Mouse (Mus musculus): ENCODE results near the gene Rhoj.
"Not testable (repeated sequence)": the region's sequence is repeated elsewhere in the genome, so short reads cannot be mapped to it uniquely, and the experiment has no call there.

The Rhoj gene

DNA sequence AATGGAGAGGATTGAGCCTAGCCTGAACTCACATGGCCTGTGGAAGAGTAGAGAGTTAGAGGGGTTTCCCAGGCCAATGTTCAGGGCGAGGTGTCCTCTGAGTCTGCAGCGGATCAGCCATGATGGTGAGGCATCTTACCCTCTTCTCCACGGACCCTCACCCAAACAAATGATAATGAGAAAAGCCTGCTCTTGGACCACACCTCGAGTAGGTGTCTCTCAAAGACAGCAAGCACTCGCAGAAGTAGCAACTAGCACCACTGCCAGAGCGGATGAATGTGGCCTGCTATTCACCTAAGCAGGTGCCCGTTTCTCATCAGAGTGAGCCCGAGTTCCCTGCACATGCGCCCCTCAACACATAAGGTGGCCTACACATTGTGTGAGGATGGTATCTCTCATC is 78.6 kb downstream of the Rhoj start:
- in situ Hi-C loops (cut with MboI; ENCODE audit: low pct_unique_long_range_greater_than_20kb in 1 of 2, low sequenced_read_pairs in 2 of 2, unreplicated experiment in 1 of 2) = loop anchor here in 1 of 2 experiments (25.0 kb wide), 1 partner anchor 1049 kb away; no protein-coding TSS in a partner anchor

- in situ Hi-C loops (cut with MboI; ENCODE audit: low pct_unique_long_range_greater_than_20kb in 1 of 2, low sequenced_read_pairs in 2 of 2, unreplicated experiment in 1 of 2) = loop anchor here in 1 of 2 experiments (25.0 kb wide), 1 partner anchor 1050 kb away; no protein-coding TSS in a partner anchor
Observed at GRCm38 (mm10) chr12:75387156-75387555, 79.0 kb downstream of the Rhoj start.

DNA sequence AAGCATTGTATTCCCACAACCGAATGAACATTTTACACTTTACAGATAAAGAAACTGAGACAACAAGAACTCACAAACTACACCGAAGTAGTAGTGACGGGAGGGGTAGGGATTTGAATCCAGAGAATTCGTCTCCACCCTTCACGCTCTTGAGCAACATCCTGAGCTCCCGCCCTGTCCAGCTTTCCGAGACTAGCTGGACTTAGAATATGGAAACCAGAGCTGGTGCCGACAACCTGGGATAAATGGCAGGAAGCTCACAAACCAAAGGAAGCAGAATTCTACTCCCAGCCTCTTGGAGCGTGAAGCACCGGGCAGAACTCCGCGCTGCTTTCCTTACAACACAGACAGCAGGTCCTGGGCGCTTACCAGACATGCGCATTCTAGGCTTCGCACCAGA is 79.7 kb downstream of the Rhoj start:
- in situ Hi-C loops (cut with MboI; ENCODE audit: low pct_unique_long_range_greater_than_20kb in 1 of 2, low sequenced_read_pairs in 2 of 2, unreplicated experiment in 1 of 2) = loop anchor here in 1 of 2 experiments (25.0 kb wide), 1 partner anchor 1051 kb away; no protein-coding TSS in a partner anchor

DNA sequence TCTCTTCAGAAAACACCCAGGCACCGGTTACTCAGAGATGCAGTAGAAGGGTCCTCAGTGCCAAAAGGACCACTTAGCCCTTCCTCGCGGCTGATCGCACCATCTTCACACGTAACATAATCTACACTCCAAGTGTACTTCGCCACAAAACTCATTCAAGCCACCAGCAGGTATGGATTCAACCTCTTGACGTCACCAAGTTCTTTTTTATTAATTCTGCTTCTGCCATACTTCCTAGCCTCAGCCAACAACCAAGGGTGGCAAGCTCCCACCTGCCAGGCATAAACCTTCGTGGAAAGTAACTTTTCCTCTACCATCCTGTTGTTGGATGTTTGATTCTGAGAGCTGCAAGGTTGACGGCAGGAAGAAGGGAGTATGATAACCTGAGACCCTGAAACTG is 80.4 kb downstream of the Rhoj start:
- in situ Hi-C loops (cut with MboI; ENCODE audit: low pct_unique_long_range_greater_than_20kb in 1 of 2, low sequenced_read_pairs in 2 of 2, unreplicated experiment in 1 of 2) = loop anchor here in 1 of 2 experiments (25.0 kb wide), 1 partner anchor 1051 kb away; no protein-coding TSS in a partner anchor

DNA sequence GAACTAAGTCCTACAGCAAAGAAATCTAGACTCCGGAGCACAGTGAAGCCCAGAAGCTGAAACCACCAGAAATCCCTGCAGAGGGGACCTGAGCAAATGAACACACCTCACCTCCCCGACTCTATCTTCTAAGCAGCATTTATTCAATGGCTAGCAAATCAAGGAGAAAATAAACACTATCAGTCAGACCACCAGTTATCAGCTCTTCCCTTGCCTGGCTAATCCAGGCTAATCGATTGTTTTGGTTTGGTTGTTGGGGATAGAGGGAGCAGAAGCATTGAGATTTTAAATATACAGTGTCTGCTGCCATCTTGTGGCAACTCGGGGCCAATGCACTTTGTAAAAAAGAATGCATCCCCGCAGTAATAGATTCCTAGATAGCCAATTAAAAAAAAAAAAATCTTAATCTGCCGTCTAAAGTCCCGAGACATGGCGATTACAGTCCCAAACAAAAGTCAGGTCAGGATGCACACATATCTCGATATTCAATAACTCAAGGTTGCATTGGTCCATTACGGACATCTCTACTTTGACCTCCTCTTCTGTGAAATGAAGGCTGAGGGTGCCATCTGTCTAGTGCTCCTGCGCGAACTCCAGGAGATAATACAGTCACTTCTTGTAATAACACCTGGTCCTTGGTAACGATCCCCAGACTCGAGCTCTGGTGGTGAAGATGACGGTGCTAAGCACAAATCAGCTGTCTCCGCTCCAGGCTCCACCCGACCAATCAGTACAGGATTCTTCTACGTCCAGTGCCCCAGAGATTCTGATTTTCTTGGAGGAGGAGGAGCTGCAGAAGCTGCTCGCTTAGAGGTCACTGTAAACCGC is 81.4 kb downstream of the Rhoj start:
- in situ Hi-C loops (cut with MboI; ENCODE audit: low pct_unique_long_range_greater_than_20kb in 1 of 2, low sequenced_read_pairs in 2 of 2, unreplicated experiment in 1 of 2) = loop anchor here in 1 of 2 experiments (25.0 kb wide), 1 partner anchor 1052 kb away; no protein-coding TSS in a partner anchor

DNA sequence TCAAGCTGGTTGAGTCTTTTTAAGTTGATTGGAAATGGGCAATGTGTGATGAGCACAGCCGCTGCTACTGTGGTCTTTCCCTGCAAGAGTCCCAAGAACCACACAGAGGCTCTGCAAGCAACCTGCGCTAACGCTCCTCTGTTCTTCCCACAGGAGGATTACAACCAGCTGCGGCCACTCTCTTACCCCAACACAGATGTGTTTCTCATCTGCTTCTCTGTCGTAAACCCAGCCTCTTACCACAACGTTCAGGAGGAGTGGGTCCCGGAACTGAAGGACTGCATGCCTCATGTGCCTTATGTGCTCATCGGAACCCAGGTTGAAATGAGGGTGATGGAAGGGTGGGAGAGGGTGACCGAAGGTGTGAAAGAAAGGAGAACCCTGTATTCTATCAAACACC is 83.4 kb downstream of the Rhoj start:
- in situ Hi-C loops (cut with MboI; ENCODE audit: low pct_unique_long_range_greater_than_20kb in 1 of 2, low sequenced_read_pairs in 2 of 2, unreplicated experiment in 1 of 2) = loop anchor here in 1 of 2 experiments (25.0 kb wide), 1 partner anchor 1054 kb away; no protein-coding TSS in a partner anchor

- in situ Hi-C loops (cut with MboI; ENCODE audit: low pct_unique_long_range_greater_than_20kb in 1 of 2, low sequenced_read_pairs in 2 of 2, unreplicated experiment in 1 of 2) = loop anchor here in 1 of 2 experiments (25.0 kb wide), 1 partner anchor 1057 kb away; no protein-coding TSS in a partner anchor
Observed at GRCm38 (mm10) chr12:75394011-75394773, 86.1 kb downstream of the Rhoj start.

DNA sequence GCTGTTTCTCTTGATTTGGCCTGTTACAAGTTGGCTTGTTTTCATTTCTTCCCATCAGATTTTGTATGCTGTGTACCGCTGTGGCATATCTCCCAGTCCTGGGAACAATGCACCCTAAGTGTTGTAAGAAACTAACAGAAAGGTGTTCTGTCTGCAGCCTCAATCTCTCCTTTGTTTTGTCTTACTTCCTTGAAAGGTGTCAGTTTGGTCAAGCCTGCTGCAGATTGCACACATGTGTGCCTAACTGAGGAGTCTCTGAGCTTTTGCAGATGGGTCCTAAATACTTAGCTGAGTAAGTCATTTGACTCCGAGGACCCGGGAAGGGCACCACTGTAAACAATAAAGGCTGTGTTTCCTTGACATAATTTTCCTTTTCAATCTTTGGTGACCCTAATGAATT is 88.5 kb downstream of the Rhoj start:
- in situ Hi-C loops (cut with MboI; ENCODE audit: low pct_unique_long_range_greater_than_20kb in 1 of 2, low sequenced_read_pairs in 2 of 2, unreplicated experiment in 1 of 2) = loop anchor here in 1 of 2 experiments (25.0 kb wide), 1 partner anchor 1059 kb away; no protein-coding TSS in a partner anchor

GRCm38 (mm10) chr12:75397077-75397476 is 89.0 kb downstream of the Rhoj start:
- in situ Hi-C loops (cut with MboI; ENCODE audit: low pct_unique_long_range_greater_than_20kb in 1 of 2, low sequenced_read_pairs in 2 of 2, unreplicated experiment in 1 of 2) = loop anchor here in 1 of 2 experiments (25.0 kb wide), 1 partner anchor 1060 kb away; no protein-coding TSS in a partner anchor

DNA sequence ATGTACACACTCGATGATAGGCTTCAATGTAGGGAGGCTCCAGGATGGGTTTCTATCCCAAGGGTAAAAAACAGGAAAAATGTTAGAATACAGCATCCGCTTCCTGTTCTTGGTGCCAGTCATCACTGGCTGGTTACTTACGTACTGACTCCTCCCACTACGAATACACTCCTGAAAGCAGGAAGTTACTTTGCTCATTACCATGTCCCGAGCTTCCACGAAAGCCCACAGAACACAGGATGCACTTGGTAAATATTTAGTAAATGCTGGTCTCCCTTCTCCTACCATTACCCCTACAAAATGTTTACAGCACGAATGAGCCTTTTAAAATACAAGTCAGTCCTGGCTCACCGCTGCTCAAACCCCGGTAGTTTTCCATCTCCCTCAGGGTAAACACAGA is 104.8 kb downstream of the Rhoj start:
- in situ Hi-C loops (cut with MboI; ENCODE audit: low pct_unique_long_range_greater_than_20kb in 1 of 2, low sequenced_read_pairs in 2 of 2, unreplicated experiment in 1 of 2) = no loop called here

DNA sequence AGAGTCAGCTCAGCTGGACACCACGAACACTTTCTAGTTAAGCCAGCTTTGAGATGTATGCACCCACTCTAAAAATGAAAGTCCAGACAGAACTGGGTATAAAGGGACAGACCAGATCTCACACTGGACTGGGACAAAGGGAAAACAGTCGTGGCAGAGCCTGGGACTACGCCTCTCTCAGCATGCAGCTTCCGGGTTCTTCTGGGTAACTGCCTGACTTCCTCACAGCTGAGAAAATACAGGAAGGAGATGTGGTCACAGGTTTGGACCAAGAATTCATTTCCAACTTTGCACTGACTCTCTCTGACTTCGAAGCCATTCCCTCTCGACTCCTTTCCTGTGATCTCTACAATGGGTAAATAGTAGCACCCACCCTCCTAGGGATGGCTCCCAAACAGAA is 106.9 kb downstream of the Rhoj start:
- in situ Hi-C loops (cut with MboI; ENCODE audit: low pct_unique_long_range_greater_than_20kb in 1 of 2, low sequenced_read_pairs in 2 of 2, unreplicated experiment in 1 of 2) = no loop called here

DNA sequence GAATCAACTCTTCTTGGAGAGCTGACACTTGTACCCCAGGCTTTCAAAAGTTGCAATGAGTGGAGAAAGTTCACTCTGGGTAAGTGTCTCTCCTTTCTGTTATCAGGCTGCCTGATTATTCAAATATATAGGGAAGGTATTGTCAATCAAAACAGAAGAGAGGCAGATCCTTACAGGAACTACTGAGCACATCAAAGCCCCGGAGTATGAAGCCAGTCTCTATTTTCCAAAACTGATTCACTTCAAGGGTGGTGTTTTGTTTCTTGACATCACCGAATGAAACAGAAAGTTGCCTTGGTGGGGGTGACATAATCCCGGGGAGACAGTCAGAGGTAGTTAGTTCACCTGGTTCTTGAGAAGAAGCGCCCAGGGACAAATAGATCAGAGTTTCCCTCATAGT is 108.6 kb downstream of the Rhoj start, which contains the start of gene Gphb5:
Gene Gphb5 (minus strand): TSS at position 101 of the 400 bp plus-strand sequence.
- in situ Hi-C loops (cut with MboI; ENCODE audit: low pct_unique_long_range_greater_than_20kb in 1 of 2, low sequenced_read_pairs in 2 of 2, unreplicated experiment in 1 of 2) = no loop called here

GRCm38 (mm10) chr12:75424359-75424758 is 116.2 kb downstream of the Rhoj start:
- in situ Hi-C loops (cut with MboI; ENCODE audit: low pct_unique_long_range_greater_than_20kb in 1 of 2, low sequenced_read_pairs in 2 of 2, unreplicated experiment in 1 of 2) = no loop called here

GRCm38 (mm10) chr12:75424817-75425216 is 116.7 kb downstream of the Rhoj start:
- in situ Hi-C loops (cut with MboI; ENCODE audit: low pct_unique_long_range_greater_than_20kb in 1 of 2, low sequenced_read_pairs in 2 of 2, unreplicated experiment in 1 of 2) = no loop called here

- in situ Hi-C loops (cut with MboI; ENCODE audit: low pct_unique_long_range_greater_than_20kb in 1 of 2, low sequenced_read_pairs in 2 of 2, unreplicated experiment in 1 of 2) = no loop called here
Observed at GRCm38 (mm10) chr12:75425882-75426281, 117.8 kb downstream of the Rhoj start.

DNA sequence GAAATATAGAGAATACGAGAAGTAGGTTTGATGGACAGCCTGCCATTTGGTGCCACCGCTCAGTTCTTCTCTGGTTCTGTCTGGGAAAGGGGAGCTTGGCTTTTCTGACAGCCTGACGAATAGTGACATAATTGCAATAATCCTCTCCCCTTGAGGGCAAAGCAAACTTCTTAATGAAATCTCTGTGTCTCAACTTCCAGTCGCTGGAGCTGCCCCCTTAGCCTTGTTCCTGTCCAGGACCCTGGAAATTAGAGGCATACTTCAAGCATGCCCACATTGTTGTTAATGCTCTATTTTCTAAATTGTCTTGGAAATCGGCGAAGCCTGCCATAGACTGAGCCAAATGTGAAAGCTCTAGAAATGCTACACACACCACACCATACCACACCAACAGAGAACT is 120.6 kb downstream of the Rhoj start:
- in situ Hi-C loops (cut with MboI; ENCODE audit: low pct_unique_long_range_greater_than_20kb in 1 of 2, low sequenced_read_pairs in 2 of 2, unreplicated experiment in 1 of 2) = no loop called here

- in situ Hi-C loops (cut with MboI; ENCODE audit: low pct_unique_long_range_greater_than_20kb in 1 of 2, low sequenced_read_pairs in 2 of 2, unreplicated experiment in 1 of 2) = no loop called here
Observed at GRCm38 (mm10) chr12:75429685-75430396, 121.7 kb downstream of the Rhoj start.

- in situ Hi-C loops (cut with MboI; ENCODE audit: low pct_unique_long_range_greater_than_20kb in 1 of 2, low sequenced_read_pairs in 2 of 2, unreplicated experiment in 1 of 2) = not testable (repeated sequence)
Observed at GRCm38 (mm10) chr12:75432400-75432799, 124.3 kb downstream of the Rhoj start.
